Mouse (Mus musculus) spleen, embryonic (tissue): Measurements from ENCODE around the gene Oxct1.

Experiments
- CTCF ChIA-PET: fragments of 350-600 bp; sonication (Branson Sonifier 250); formaldehyde crosslinking; loops from one replicate; lab custom pipeline; 2022; lab: Charles Lee

Gene Oxct1

GRCm38 (mm10) chr15:4027671-4028410 is 1.7 kb downstream of the Oxct1 start:
- CTCF ChIA-PET = interaction anchor here (0.6 to 0.7 kb wide), 2 partner anchors 15 to 159 kb away, joined by 3 to 4 read pairs; no protein-coding TSS in a partner anchor

- CTCF ChIA-PET = no interaction called here
Measured at GRCm38 (mm10) chr15:4028411-4028700, 2.2 kb downstream of the Oxct1 start.

DNA sequence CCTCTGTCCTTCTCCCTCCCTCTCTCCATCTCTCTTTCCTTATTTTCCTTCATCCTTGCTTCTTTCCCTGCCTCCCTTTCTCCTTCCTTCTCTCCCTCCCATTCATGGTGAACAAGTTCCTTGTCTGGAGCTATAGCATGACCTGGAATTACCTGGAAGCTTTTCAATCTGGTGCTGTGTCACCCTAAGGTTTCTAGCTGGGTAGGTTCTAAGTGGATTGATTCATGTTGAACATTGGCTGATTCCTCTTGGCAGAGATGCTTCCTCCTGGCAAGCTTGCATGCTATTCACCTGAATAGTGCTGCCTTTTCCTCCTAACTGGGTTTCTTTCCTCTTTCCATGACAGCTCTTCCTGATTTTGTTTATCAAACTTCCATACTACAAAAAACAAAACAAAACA is 2.8 kb downstream of the Oxct1 start:
- CTCF ChIA-PET = no interaction called here

GRCm38 (mm10) chr15:4033168-4034004 is 7.2 kb downstream of the Oxct1 start:
- CTCF ChIA-PET = no interaction called here

- CTCF ChIA-PET = interaction anchor here (0.6 kb wide), 2 partner anchors 15 to 1307 kb away, joined by 3 to 4 read pairs; no protein-coding TSS in a partner anchor
Measured at GRCm38 (mm10) chr15:4042423-4042822, 16.2 kb downstream of the Oxct1 start.

DNA sequence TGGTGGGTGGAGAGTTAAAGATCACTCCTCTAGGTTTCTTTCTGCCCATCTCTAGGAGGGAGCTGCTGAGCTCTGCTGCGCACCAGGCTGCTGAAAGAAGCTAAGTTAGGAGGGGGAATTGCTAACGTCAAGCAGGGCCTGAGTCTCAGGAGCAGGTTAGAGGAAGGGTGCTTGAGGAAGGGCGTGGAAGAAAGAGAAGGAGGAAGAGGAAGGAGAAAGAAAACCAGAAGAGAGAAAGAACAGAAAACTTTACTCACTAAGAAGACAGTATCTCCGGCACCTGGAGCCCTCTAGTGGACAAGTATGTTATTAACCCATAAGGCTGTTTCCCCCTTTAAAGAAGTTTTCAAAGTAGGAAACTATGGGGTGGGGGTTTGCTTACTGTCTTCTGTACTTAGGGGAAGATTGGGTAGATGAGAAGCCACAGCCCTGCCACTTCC is 16.9 kb downstream of the Oxct1 start:
- CTCF ChIA-PET = no interaction called here

GRCm38 (mm10) chr15:4056627-4057026 is 30.4 kb downstream of the Oxct1 start:
- CTCF ChIA-PET = no interaction called here

DNA sequence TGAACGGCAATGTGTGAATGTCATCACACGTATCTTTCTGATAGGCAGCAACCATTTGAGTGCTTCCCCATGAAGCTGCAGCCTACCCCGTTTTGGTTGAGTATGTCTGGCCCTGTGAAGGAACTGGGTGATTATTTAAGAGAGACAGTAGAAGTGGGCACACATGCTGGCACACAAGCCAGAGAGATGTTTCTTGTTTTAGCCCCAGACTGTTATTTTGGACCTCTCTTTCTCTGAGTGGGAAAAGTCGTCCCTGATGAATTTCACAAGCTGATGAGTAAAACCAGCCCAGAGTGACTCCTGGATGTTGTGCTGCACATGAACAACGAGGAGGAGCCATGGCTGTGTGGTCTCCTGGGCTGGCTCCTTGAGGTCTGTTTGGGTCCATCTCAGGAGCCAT is 37.4 kb downstream of the Oxct1 start:
- CTCF ChIA-PET = no interaction called here

GRCm38 (mm10) chr15:4064013-4064412 is 37.8 kb downstream of the Oxct1 start:
- CTCF ChIA-PET = no interaction called here

DNA sequence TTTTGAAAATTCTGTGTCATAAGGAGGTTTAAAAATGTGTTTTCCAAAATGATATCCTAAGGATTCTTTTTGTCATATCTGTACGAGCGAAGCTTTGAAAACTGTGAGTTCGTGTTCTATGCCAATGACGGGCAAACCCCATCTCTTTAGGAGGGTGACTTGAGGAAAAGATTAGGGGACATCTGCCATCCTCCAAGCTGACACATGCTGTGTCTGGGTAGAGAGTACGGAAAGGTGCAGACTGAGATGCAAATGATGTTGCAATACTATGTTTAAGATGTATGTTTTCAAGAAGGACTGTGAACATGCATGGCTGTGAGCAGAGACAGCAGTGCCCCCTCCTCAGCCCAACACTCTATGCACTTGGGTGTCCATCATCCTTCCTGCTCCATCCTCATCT is 38.5 kb downstream of the Oxct1 start:
- CTCF ChIA-PET = no interaction called here

- CTCF ChIA-PET = no interaction called here
Measured at GRCm38 (mm10) chr15:4067273-4067990, 41.2 kb downstream of the Oxct1 start.

DNA sequence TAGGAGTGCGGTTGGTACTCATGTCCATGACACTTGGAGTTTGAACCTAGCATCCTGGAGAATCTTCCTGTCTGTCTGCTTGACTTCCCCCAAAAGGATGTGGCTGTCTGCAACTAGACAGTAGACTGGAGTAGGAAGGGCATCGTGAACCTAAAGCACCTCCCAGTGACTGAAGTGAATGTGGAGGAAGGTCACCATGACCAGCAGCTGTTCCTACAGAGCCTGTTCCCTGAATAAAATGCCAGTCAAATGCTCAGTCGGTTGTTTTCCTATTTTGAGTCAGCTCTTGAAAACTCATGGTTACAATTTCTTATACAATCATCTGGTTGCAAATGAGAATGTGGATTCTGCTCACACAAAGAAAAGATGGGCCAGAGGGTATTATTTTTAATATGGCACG is 51.8 kb downstream of the Oxct1 start:
- CTCF ChIA-PET = no interaction called here

DNA sequence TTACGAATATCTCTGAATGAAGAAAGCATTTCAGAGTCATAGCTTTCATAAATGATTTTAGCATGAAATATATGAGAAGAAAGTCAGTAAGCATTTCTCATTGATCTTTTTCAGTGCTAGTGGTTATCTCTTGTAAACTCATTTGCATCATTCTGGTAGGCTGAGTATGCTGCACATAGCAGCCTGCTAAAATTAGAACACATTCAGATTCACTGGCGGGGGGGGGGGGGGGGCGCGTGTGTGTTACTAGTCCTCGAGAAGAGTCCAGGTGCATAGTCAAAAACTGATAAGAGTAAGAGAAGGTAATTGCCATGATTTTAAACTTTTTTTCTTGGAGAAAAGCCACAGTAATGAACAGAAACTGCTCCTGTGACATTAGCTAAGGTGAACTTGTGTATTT is 52.6 kb downstream of the Oxct1 start:
- CTCF ChIA-PET = no interaction called here

DNA sequence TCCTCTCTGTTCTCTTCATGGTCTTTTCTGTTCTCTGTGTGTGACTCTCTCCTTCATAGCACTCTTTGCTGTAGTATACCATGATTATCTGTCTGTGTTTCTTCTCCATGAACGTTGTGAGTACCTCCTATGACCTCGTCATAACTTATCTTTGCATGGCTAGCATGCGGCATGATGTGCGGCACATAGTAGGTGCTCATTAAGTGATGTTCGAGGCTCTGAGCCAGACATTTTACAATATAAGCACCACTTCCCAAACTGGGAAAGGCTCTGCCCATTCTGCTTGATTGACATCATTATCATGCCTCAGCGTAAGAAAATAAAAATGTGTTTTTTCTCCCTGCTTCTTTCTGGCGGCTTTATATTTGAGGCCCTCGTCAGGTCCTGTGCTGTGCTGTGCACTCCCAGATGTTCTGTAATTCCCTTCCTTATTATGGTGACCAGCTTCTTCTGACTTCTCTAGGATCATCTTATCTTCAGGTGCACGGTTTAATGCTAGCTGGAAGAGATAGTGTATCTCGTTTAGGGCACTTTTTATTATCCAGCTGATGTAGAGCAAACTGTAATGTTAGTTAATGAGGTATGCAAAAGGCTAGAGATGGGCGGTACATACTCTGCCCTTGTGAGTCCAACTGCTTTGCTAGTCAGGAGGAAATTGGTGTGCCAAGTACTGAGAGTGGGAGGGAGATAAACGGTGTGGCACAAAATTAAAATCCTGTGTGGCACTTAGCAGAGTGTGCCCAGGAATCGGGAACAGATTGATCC is 53.4 kb downstream of the Oxct1 start:
- CTCF ChIA-PET = no interaction called here

- CTCF ChIA-PET = no interaction called here
Measured at GRCm38 (mm10) chr15:4085600-4086384, 59.6 kb downstream of the Oxct1 start.

GRCm38 (mm10) chr15:4087446-4087845 is 61.3 kb downstream of the Oxct1 start:
- CTCF ChIA-PET = no interaction called here

DNA sequence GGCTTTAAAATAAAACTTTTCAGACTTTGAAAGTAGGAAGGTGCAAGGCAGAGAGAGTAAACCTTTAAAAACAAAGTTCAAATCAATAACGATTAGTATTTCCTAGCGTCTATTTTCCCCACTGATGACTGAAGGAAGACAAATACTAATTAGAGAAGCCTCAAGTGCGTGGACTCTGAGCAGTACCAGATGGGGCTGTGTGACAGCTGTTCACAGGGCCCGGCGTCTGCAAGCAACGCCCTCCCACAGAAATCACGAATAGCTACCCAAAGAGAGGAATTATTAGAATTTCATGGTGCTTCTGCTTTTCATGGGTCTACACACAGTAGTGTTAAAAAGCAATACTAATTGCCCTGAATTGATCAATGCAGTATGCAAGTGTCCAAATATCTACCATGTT is 61.7 kb downstream of the Oxct1 start:
- CTCF ChIA-PET = interaction anchor here (0.6 kb wide), 1 partner anchor 39 kb away, joined by 6 read pairs; no protein-coding TSS in a partner anchor

GRCm38 (mm10) chr15:4090601-4091000 is 64.4 kb downstream of the Oxct1 start:
- CTCF ChIA-PET = interaction anchor here (0.7 kb wide), 1 partner anchor 12 kb away, joined by 6 read pairs; no protein-coding TSS in a partner anchor

DNA sequence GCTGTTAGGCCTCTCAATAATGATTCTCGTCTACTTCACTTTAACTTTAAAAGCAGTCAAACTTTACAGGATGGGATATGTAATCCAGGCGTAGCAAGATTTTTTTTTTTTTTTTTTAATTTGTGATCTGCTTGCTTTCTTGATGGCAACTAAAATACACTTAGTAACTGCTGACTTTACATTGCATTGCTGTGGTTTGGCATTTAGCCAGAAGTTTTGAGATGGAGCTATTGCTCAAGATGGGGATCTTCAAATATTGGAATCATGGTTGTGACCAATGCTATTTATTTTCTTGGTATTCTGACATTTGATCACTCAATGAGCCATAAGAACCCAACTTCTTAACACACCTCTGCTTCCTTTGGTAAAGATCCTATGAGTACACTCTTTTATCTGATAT is 66.4 kb downstream of the Oxct1 start:
- CTCF ChIA-PET = no interaction called here

GRCm38 (mm10) chr15:4100341-4100921 is 74.2 kb downstream of the Oxct1 start:
- CTCF ChIA-PET = interaction anchor here (0.7 kb wide), 2 partner anchors 142 to 240 kb away, joined by 4 read pairs; no protein-coding TSS in a partner anchor
